Mouse (Mus musculus) intestine, embryonic 16.5 days (tissue): ENCODE results near the gene Btrc. TPM values are rescaled to one million over a fixed set of nuclear protein-coding genes. Genes with fewer than 3 reads are reported as not detected.

Experiments
- ATAC-seq: fragments of 200-750 bp; cut with Nextera tagmentation; 2 replicates; pipeline ENCODE4 v1.8.0; 2017; ENCODE audit warnings: moderate TSS enrichment, moderate library complexity
- H3K27ac ChIP-seq: fragments of 300-500 bp; sonication (generic); 2 replicates; pipeline ENCODE4 v1.5.1; 2014; ENCODE audit warnings: mild to moderate bottlenecking, low read length
- H3K27me3 ChIP-seq: fragments of 300-500 bp; sonication (generic); replicated peaks from 2 replicates; pipeline ENCODE4 v1.6.1; 2014; ENCODE audit warnings: low read length, control low read depth, mixed read lengths; ENCODE audit not compliant: control insufficient read depth, insufficient read depth
- H3K36me3 ChIP-seq: fragments of 300-500 bp; sonication (generic); 2 replicates; pipeline ENCODE4 v1.6.1; 2014; ENCODE audit warnings: low read length, control low read depth; ENCODE audit not compliant: control insufficient read depth, insufficient read depth
- H3K4me1 ChIP-seq: fragments of 300-500 bp; sonication (generic); 2 replicates; pipeline ENCODE4 v1.6.1; 2014; ENCODE audit warnings: low read length, control low read depth, mixed read lengths; ENCODE audit not compliant: control insufficient read depth, insufficient read depth
- H3K4me2 ChIP-seq: fragments of 300-500 bp; sonication (generic); 2 replicates; pipeline ENCODE4 v1.6.1; 2014; ENCODE audit warnings: low read depth, low read length, control low read depth
- H3K4me3 ChIP-seq: fragments of 300-500 bp; sonication (generic); 2 replicates; pipeline ENCODE4 v1.5.1; 2014; ENCODE audit warnings: mild to moderate bottlenecking, low read length
- H3K9ac ChIP-seq: fragments of 300-500 bp; sonication (generic); 2 replicates; pipeline ENCODE4 v1.6.1; 2014; ENCODE audit warnings: low read depth, low read length
- H3K9me3 ChIP-seq: fragments of 300-500 bp; sonication (generic); 2 replicates; pipeline ENCODE4 v1.6.1; 2016; ENCODE audit warnings: low read length, control low read depth; ENCODE audit not compliant: control insufficient read depth
- WGBS: fragments of 180-500 bp; shearing (Covaris S2); extraction: QIAGEN DNeasy Blood & Tissue Kit; methylation state at CpG from one replicate; pipeline ENCODE4 v1.1.7; 2014; 5-methylcytosine and 5-hydroxymethylcytosine counted together
- polyA plus RNA-seq: library from polyadenylated mRNA; unstranded; fragments of >200 nt; fragmentation: Nextera tagmentation; extraction: Ambion mirVana; gene quantifications from 2 replicates; pipeline ENCODE4 v1.2.1, GENCODE M21; 2015

Btrc gene
- polyA plus RNA-seq, 1 experiment from 2014 or later, result 30.4 TPM

GRCm38 (mm10) chr19:45530200-45530995 lies 166.9 kb downstream of the Btrc start:
- H3K9me3 ChIP-seq, result no peaks in the 10 kb centered on the region
- no peak overlapping the region for H3K4me2 ChIP-seq
- no peak overlapping the region for H3K27ac ChIP-seq
- 73% methylated on average over 15 of the region's 15 CpGs for WGBS
- no peak overlapping the region for H3K4me3 ChIP-seq
- no peaks in the 10 kb centered on the region for H3K27me3 ChIP-seq
- 0 out of 2 replicates have a peak, but pooled peaks cover 2% of the 10 kb centered on the region for H3K4me1 ChIP-seq
- no peak for ATAC-seq
- H3K36me3 ChIP-seq, result peaks cover 3% of the 10 kb centered on the region; the same call in 1 of the 2 replicates
- no peak overlapping the region for H3K9ac ChIP-seq

GRCm38 (mm10) chr19:45531554-45531953 lies 168.0 kb downstream of the Btrc start:
- 59% methylated on average over 6 of the region's 6 CpGs for WGBS
- H3K4me1 ChIP-seq, result 0 out of 2 replicates have a peak, but pooled peaks cover 2% of the 10 kb centered on the region
- H3K9ac ChIP-seq, result no peak overlapping the region
- no peaks in the 10 kb centered on the region for H3K27me3 ChIP-seq
- no peak overlapping the region for H3K4me2 ChIP-seq
- no peak for ATAC-seq
- H3K27ac ChIP-seq, result no peak overlapping the region
- peaks cover 3% of the 10 kb centered on the region; the same call in 1 of the 2 replicates for H3K36me3 ChIP-seq
- no peak overlapping the region for H3K4me3 ChIP-seq
- H3K9me3 ChIP-seq, result no peaks in the 10 kb centered on the region

- Histone ChIP-seq H3K4me3 (no peak overlapping the region), H3K27me3 (no peaks in the 10 kb centered on the region), H3K9me3 (no peaks in the 10 kb centered on the region), H3K4me1 (0 out of 2 replicates have a peak, but pooled peaks cover 2% of the 10 kb centered on the region), H3K36me3 (no peaks in the 10 kb centered on the region), H3K9ac (no peak overlapping the region), H3K27ac (no peak overlapping the region), H3K4me2 (no peak overlapping the region)
- ATAC-seq, result no peak
- WGBS, result 69% methylated on average over 7 of the region's 7 CpGs
Observed at GRCm38 (mm10) chr19:45533617-45534016, 170.1 kb downstream of the Btrc start.

- no peak for ATAC-seq
- Histone ChIP-seq H3K4me2 (no peak overlapping the region), H3K9ac (no peak overlapping the region), H3K27ac (no peak overlapping the region), H3K27me3 (no peaks in the 10 kb centered on the region; the same call in 1 of the 2 replicates), H3K9me3 (no peaks in the 10 kb centered on the region), H3K4me1 (no peaks in the 10 kb centered on the region), H3K4me3 (no peak overlapping the region), H3K36me3 (no peaks in the 10 kb centered on the region)
- 56% methylated on average over 8 of the region's 8 CpGs for WGBS
Observed at GRCm38 (mm10) chr19:45535214-45535735, 171.7 kb downstream of the Btrc start.

- peaks cover 4% of the 10 kb centered on the region; the same call in 1 of the 2 replicates for H3K27me3 ChIP-seq
- no peak overlapping the region for H3K9ac ChIP-seq
- ATAC-seq, result no peak
- H3K4me1 ChIP-seq, result peaks cover 1% of the 10 kb centered on the region; the same call in 1 of the 2 replicates
- no peak overlapping the region for H3K27ac ChIP-seq
- no peaks in the 10 kb centered on the region for H3K36me3 ChIP-seq
- H3K4me2 ChIP-seq, result no peak overlapping the region
- H3K9me3 ChIP-seq, result no peaks in the 10 kb centered on the region
- no peak overlapping the region for H3K4me3 ChIP-seq
- 52% methylated on average over 6 of the region's 6 CpGs for WGBS
Observed at GRCm38 (mm10) chr19:45535929-45536328, 172.4 kb downstream of the Btrc start.

- WGBS, result 48% methylated on average over 1 of the region's 1 CpGs
- H3K27me3 ChIP-seq, result peaks cover 15% of the 10 kb centered on the region; the same call in 1 of the 2 replicates
Observed at GRCm38 (mm10) chr19:45537505-45537904, 174.0 kb downstream of the Btrc start.

GRCm38 (mm10) chr19:45540657-45541408 lies 177.3 kb downstream of the Btrc start:
- Histone ChIP-seq H3K4me1 (peaks cover 18% of the 10 kb centered on the region), H3K27ac (no peak overlapping the region), H3K9ac (0 out of 2 replicates have a peak overlapping the region, but pooled peaks have one; percentile 56), H3K9me3 (no peaks in the 10 kb centered on the region), H3K4me2 (peak overlapping the region; percentile 83), H3K4me3 (peak overlapping the region; percentile 47; the same call in 1 of the 2 replicates), H3K27me3 (peaks cover 15% of the 10 kb centered on the region; the same call in 1 of the 2 replicates), H3K36me3 (no peaks in the 10 kb centered on the region)
- no peak for ATAC-seq
- WGBS, result 25% methylated on average over 8 of the region's 8 CpGs

More at GRCm38 (mm10) chr19:45537505-45537904, 174.0 kb downstream of the Btrc start:
- no peaks in the 10 kb centered on the region for H3K9me3 ChIP-seq
- H3K27ac ChIP-seq, result no peak overlapping the region
- peaks cover 10% of the 10 kb centered on the region; the same call in 1 of the 2 replicates for H3K4me1 ChIP-seq
- no peak for ATAC-seq
- no peak overlapping the region for H3K4me3 ChIP-seq
- H3K4me2 ChIP-seq, result no peak overlapping the region
- H3K9ac ChIP-seq, result no peak overlapping the region
- H3K36me3 ChIP-seq, result no peaks in the 10 kb centered on the region

GRCm38 (mm10) chr19:45541409-45542041 lies 178.0 kb downstream of the Btrc start:
- Histone ChIP-seq H3K36me3 (no peaks in the 10 kb centered on the region), H3K4me3 (peak overlapping the region; percentile 47), H3K27me3 (peaks cover 15% of the 10 kb centered on the region), H3K9ac (peak overlapping the region; percentile 56), H3K9me3 (no peaks in the 10 kb centered on the region), H3K4me1 (peaks cover 18% of the 10 kb centered on the region), H3K4me2 (peak overlapping the region; percentile 83), H3K27ac (no peak overlapping the region)
- peak; percentile 42 for ATAC-seq
- WGBS, result under 1% methylated on average over 51 of the region's 58 CpGs
